Mouse (Mus musculus) kidney, adult 2 months (tissue): Measurements from ENCODE around the gene Cap2.

Experiments used
- CTCF ChIP-seq: fragments of 200-500 bp; conservative IDR thresholded peaks from 2 replicates; pipeline ENCODE4 v1.5.1; 2011; ENCODE audit warnings: low read depth, mild to moderate bottlenecking, control low read depth, low read length, moderate library complexity, mixed read lengths; ENCODE audit not compliant: insufficient read depth, insufficient read length
- POLR2A ChIP-seq: fragments of 200-500 bp; IDR thresholded peaks from one replicate; pipeline ENCODE4 v1.6.1; 2011; ENCODE audit warnings: low read depth, low read length, control low read depth

GRCm38 (mm10) chr13:46485605-46486004 is 16.0 kb upstream of the Cap2 start:
- TF ChIP-seq CTCF (no peak), POLR2A (no peak)
